Mouse (Mus musculus): ENCODE results near the gene Ppp2ca.

GRCm38 (mm10) chr11:52099031-52099761 lies 715 bp downstream of the Ppp2ca start:
- no peak; the same call in 1 of the 2 replicates for TF ChIP-seq POLR2A (IDR thresholded peaks at IDR 0.05; ENCODE audit: insufficient read depth, low read depth, low read length)
- TF ChIP-seq CTCF (IDR thresholded peaks at IDR 0.05; ENCODE audit: insufficient read depth, low read depth, low read length), result no peak

Measured in olfactory bulb, adult 2 months (tissue).